Mouse (Mus musculus): Measurements from ENCODE around the gene Rsph3b. TPM values are rescaled to one million over a fixed set of nuclear protein-coding genes. Genes with fewer than 3 reads are reported as not detected.
A peak's percentile ranks its signal among the peaks of the same experiment; 100 is the strongest.
"Not testable (repeated sequence)": the region's sequence is repeated elsewhere in the genome, so short reads cannot be mapped to it uniquely, and the experiment has no call there.

Gene Rsph3b
- polyA plus RNA-seq, 1 experiment from 2014 or later, result 54.5 TPM

DNA sequence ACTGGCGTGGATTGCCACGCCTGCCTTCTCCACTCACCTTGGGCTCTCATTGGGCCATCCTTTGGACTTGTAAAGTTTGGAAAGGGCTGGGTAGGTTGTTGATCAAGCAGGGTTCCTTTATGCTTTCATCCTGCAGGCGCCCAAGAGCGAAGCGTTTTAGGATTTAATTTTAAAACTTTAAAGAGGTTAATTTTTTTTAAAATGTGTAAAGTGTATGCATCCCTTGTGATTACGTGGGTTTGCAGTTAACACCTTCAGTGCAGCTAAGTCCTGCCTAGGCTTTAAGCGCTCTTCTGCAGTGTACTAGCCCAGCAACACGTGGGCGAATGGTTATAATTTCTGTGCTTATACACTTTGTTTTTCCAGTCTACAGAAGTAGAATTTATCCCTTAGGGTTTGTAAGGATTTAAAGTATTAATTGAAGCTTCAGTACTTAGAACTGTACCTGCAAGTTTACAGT is 317 bp upstream of the Rsph3b start:
- not testable (repeated sequence) for H3K36me3 ChIP-seq; H3K27me3 ChIP-seq (replicated peaks); H3K9me3 ChIP-seq (replicated peaks); H3K4me1 ChIP-seq (replicated peaks)
- Histone ChIP-seq H3K9ac (peak overlapping the region; percentile 79), H3K4me3 (peak overlapping the region; percentile 71), H3K4me2 (peak overlapping the region; percentile 77), H3K27ac (ENCODE audit: poor library complexity, severe bottlenecking) (peak overlapping the region; percentile 96)
- WGBS, result 10% methylated on average over 9 of the region's 9 CpGs
- peak; percentile 24; the same call in 1 of the 2 replicates for ATAC-seq (ENCODE audit: insufficient number of reproducible peaks, low FRiP score)

DNA sequence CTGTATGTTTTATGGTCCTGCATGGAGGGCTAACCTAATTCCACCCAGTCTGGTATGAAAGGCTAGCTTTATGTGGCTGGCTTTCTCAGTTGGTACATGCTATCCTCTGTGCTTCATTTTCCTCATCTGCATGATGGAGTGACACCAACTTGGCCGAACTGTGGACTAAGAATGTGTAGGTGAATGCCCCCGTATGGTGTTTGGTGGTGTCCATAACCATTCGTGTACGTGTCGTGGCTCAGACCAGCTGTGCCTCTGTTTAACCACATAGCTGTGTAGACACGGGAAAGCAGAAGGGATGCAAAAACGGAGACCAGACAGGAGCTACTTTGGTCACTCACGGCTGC is 872 bp downstream of the Rsph3b start:
- H3K36me3 ChIP-seq; H3K27me3 ChIP-seq (replicated peaks); H3K9ac ChIP-seq; H3K4me1 ChIP-seq (replicated peaks); H3K9me3 ChIP-seq (replicated peaks): not testable (repeated sequence)
- H3K4me3 ChIP-seq, result peak overlapping the region; percentile 71
- ATAC-seq (ENCODE audit: insufficient number of reproducible peaks, low FRiP score), result peak; percentile 15; the same call in 1 of the 2 replicates
- peak overlapping the region; percentile 77 for H3K4me2 ChIP-seq
- no CpG with 5 or more reads among the region's 8 CpGs for WGBS
- H3K27ac ChIP-seq (ENCODE audit: poor library complexity, severe bottlenecking), result peak overlapping the region; percentile 96; the same call in 1 of the 2 replicates

DNA sequence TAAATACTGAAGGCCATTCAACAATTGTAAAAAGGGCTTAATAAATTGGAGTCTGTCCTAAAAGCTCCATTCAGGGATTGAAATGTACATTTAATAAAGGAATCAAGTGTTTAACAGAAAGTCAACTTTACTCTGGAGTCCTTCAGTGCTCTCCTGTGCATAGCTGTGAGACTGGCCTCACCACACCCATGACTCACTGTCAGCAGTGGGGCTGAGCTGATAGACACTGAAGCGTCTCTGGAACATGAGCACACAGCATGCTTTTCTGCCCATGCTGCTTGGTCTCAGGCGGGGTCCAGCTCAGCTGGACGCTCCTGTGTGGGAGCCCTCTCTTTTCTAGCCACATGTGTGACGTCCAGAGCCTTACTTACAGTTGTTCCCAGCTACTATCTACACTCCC is 5.9 kb downstream of the Rsph3b start:
- H3K27ac ChIP-seq (ENCODE audit: poor library complexity, severe bottlenecking); H3K4me3 ChIP-seq; H3K4me2 ChIP-seq; H3K9ac ChIP-seq; H3K9me3 ChIP-seq (replicated peaks); H3K27me3 ChIP-seq (replicated peaks); ATAC-seq (ENCODE audit: insufficient number of reproducible peaks, low FRiP score); H3K4me1 ChIP-seq (replicated peaks); H3K36me3 ChIP-seq: not testable (repeated sequence)
- no CpG with 5 or more reads among the region's 4 CpGs for WGBS

DNA sequence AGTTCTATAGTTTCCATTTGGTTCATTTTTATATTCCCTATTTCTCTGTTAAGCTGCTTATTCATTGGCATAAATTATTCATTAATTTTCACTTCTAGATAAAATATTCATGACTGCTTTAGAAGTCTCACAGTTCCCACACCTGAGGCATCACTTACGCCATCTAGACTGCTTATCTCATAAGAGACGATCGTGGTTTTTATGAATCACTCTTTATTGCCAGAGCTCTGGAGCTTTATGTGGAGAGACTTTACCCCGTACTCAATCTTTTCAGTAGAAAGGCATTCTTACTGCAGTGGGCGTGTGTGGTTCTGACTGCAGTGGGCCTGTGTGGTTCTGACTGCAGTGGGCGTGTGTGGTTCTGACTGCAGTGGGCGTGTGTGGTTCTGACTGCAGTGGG is 16.9 kb downstream of the Rsph3b start:
- not testable (repeated sequence) for H3K27ac ChIP-seq (ENCODE audit: poor library complexity, severe bottlenecking); H3K27me3 ChIP-seq (replicated peaks); H3K36me3 ChIP-seq; H3K9me3 ChIP-seq (replicated peaks); H3K4me1 ChIP-seq (replicated peaks); H3K4me2 ChIP-seq; ATAC-seq (ENCODE audit: insufficient number of reproducible peaks, low FRiP score); H3K4me3 ChIP-seq; H3K9ac ChIP-seq
- 92% methylated on average over 7 of the region's 7 CpGs for WGBS

DNA sequence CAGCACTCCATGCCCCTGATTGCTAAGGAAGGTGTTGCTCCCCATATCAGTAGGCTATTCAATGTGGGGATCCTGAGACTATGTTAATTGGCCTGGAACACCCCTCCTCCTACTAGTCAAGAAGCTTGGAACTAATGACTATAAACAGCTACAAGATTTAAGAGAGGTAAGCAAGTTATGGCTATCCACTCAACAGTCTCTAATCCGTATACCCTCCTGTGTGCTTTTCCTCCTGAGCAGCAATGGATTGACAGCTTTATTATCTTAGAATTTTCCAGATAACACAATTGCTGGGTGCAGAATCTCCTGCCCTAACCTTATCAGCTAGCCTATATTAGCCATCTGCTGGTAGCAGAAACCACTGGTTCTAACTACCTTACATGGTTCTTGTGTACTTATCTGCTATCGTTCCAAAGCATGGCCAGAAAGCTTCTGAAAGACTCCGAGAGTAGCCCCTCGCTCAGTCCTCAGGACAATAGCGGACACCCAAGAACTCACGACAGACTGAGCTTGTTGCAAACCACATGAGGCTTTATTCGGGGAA is 28.1 kb downstream of the Rsph3b start:
- not testable (repeated sequence) for H3K36me3 ChIP-seq; ATAC-seq (ENCODE audit: insufficient number of reproducible peaks, low FRiP score); H3K9ac ChIP-seq; H3K27ac ChIP-seq (ENCODE audit: poor library complexity, severe bottlenecking); H3K4me3 ChIP-seq; H3K9me3 ChIP-seq (replicated peaks); H3K27me3 ChIP-seq (replicated peaks); H3K4me2 ChIP-seq; H3K4me1 ChIP-seq (replicated peaks)
- WGBS, result 73% methylated on average over 7 of the region's 7 CpGs

DNA sequence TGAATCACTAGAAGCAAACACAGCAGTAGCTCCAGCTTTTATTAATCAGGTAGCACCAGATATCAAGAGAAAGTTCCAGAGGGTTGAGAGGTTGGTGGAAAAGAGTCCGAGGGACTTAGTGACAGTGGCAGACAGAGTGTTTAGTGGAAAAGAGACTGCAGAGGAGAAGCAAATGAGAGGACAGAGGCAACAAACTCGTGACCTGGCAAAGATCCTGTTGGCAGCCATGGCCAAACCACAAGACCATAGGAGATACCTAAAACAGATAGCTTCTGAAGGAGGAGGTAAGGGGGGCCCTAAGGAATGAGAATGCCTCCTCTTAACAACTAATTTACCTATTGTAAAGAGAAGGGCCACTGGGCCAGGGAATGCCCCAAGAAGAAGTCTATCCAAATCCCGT is 29.1 kb downstream of the Rsph3b start:
- H3K9ac ChIP-seq; H3K27me3 ChIP-seq (replicated peaks); H3K9me3 ChIP-seq (replicated peaks); H3K4me1 ChIP-seq (replicated peaks); ATAC-seq (ENCODE audit: insufficient number of reproducible peaks, low FRiP score); H3K4me2 ChIP-seq; H3K4me3 ChIP-seq; H3K36me3 ChIP-seq; H3K27ac ChIP-seq (ENCODE audit: poor library complexity, severe bottlenecking): not testable (repeated sequence)
- WGBS, result 88% methylated on average over 3 of the region's 3 CpGs

DNA sequence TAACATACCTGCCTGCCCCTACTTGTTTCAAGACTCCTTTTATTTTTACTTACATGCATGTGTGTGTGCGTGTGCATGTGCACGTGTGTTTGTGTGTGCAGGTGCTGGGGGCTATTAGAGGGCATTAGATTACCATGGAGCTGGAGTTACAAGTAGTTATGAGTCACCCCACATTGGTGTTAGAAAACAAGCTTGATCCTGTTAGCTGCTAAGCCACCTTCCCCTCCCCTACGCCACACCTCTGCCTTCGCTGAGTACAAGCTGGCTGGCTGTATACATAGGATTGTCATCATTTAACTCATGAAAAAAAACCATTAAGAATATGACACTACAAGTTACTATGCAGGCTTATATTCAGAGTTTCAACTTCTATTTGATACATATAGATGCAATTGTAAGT is 33.2 kb downstream of the Rsph3b start:
- H3K27me3 ChIP-seq (replicated peaks); H3K4me2 ChIP-seq; H3K9ac ChIP-seq; H3K36me3 ChIP-seq; ATAC-seq (ENCODE audit: insufficient number of reproducible peaks, low FRiP score); H3K4me1 ChIP-seq (replicated peaks); H3K27ac ChIP-seq (ENCODE audit: poor library complexity, severe bottlenecking); H3K9me3 ChIP-seq (replicated peaks); H3K4me3 ChIP-seq: not testable (repeated sequence)
- WGBS, result 83% methylated on average over 4 of the region's 4 CpGs

DNA sequence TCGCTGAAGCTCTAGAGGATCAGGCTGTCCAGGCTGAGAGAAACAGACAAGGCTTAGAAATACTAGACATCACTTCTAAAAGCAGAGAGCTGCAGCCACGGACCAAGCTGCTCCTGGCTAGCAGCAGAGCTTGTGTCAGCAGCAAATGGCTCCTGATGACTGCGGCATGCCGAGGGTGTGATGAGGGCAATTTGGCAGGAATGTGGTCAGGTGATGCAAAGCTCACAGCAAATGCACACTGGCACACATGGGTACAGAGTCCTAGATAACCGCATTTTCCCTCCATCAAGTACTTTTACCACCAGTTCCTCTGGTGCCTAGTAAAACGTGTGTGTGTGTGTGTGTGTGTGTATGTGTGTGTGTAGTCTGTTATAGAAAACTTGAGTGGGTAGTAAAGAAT is 34.4 kb downstream of the Rsph3b start:
- H3K4me2 ChIP-seq; H3K4me3 ChIP-seq; H3K9me3 ChIP-seq (replicated peaks); H3K27me3 ChIP-seq (replicated peaks); H3K4me1 ChIP-seq (replicated peaks); H3K9ac ChIP-seq; H3K27ac ChIP-seq (ENCODE audit: poor library complexity, severe bottlenecking); H3K36me3 ChIP-seq; ATAC-seq (ENCODE audit: insufficient number of reproducible peaks, low FRiP score): not testable (repeated sequence)
- WGBS, result 58% methylated on average over 2 of the region's 6 CpGs

DNA sequence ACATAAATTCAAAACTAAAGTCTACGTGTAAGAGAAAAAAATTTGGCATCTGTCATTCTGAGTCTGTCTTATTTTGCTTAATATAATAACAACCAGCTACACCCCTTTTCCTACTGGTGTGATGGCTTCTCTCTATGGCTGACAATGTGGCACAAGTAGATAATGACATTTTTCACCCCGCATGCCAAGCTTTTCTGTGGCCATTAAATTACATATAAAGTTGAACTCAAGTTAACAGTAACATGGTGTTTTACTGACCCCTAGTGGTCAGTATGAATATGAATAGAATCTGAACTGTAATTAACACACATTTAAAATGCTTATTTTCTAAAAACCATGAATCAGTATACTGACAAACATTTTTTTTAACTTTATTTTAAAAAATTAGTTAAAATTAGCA is 48.1 kb downstream of the Rsph3b start:
- ATAC-seq (ENCODE audit: insufficient number of reproducible peaks, low FRiP score); H3K9ac ChIP-seq; H3K4me3 ChIP-seq; H3K27ac ChIP-seq (ENCODE audit: poor library complexity, severe bottlenecking); H3K4me2 ChIP-seq; H3K27me3 ChIP-seq (replicated peaks); H3K36me3 ChIP-seq; H3K9me3 ChIP-seq (replicated peaks); H3K4me1 ChIP-seq (replicated peaks): not testable (repeated sequence)
- 91% methylated on average over 1 of the region's 2 CpGs for WGBS

DNA sequence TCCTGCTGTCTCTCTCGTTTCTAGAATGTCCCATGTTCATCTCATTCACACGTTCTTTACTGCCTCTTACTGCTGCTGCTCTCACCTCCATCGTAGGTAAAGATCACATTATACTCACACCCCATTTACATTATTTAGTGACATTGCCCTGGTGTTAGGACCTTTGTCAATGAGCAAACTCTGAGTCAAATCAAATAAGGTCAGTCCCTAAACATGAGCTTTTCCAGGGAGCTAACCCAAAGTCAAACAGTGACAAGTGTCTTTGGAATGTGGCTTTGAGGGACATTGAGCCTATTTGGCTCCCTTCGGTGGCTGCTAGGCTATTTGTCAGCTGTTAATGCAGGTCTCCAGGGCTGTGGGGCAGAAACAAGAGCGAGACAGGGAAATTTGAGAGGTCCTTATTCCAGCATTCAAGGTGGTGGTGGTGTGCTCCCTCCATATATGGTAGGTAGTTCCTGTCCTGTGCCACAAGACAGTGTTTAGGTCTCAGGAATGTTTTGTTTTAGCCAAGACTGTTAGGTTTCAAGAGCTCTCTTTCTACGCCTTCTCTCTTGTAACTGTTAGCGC is 50.4 kb downstream of the Rsph3b start:
- H3K27ac ChIP-seq (ENCODE audit: poor library complexity, severe bottlenecking); H3K9ac ChIP-seq; H3K4me1 ChIP-seq (replicated peaks); H3K4me3 ChIP-seq; H3K9me3 ChIP-seq (replicated peaks); H3K27me3 ChIP-seq (replicated peaks); H3K36me3 ChIP-seq; H3K4me2 ChIP-seq; ATAC-seq (ENCODE audit: insufficient number of reproducible peaks, low FRiP score): not testable (repeated sequence)
- WGBS, result 43% methylated on average over 7 of the region's 7 CpGs

DNA sequence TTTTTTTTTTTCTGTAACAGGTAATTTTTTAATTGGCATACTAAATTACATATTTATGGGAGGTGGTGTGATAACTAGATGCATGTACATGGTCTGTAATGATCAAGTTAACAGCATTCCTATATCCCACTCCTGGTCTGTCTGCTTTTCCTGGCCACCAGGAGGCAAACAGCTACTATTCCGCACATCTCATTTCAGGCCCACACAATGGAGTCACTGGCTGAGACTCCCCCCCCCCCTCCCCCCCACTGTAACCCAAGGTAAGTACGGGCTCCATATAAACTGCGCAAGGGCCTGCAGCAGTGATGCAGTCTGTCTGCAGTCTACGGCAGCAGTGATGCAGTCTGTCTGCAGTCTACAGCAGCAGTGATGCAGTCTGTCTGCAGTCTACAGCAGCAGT is 51.7 kb downstream of the Rsph3b start:
- WGBS, result 80% methylated on average over 4 of the region's 4 CpGs
- Histone ChIP-seq H3K27me3 (replicated peaks) (no peaks in the 10 kb centered on the region), H3K4me1 (replicated peaks) (no peaks in the 10 kb centered on the region), H3K36me3 (no peaks in the 10 kb centered on the region), H3K27ac (ENCODE audit: poor library complexity, severe bottlenecking) (no peak overlapping the region), H3K4me3 (no peak overlapping the region), H3K4me2 (no peak overlapping the region), H3K9me3 (replicated peaks) (no peaks in the 10 kb centered on the region), H3K9ac (no peak overlapping the region)
- no peak for ATAC-seq (ENCODE audit: insufficient number of reproducible peaks, low FRiP score)

DNA sequence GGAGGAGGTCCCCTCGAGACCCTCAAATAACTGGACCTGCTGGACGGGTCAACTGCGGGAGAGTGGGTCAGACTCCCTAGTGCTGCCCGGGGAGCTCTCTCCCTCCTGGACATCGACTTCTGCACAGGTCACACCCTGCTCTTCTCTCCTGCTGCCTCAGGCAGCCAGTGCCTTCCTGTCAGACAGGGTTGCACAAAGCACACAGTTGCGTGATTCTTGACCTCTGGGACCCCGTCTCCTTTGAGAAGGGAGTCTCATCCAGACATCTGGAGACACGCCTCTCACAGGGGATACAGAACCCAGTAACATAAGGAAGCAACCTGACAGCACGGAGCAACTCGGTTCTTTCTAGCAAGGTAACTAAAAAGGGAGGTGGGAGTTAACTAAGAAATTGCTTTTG is 55.1 kb downstream of the Rsph3b start:
- Histone ChIP-seq H3K36me3 (no peaks in the 10 kb centered on the region), H3K4me2 (no peak overlapping the region), H3K9ac (no peak overlapping the region), H3K4me3 (no peak overlapping the region), H3K9me3 (replicated peaks) (no peaks in the 10 kb centered on the region), H3K4me1 (replicated peaks) (no peaks in the 10 kb centered on the region), H3K27ac (ENCODE audit: poor library complexity, severe bottlenecking) (no peak overlapping the region), H3K27me3 (replicated peaks) (no peaks in the 10 kb centered on the region)
- ATAC-seq (ENCODE audit: insufficient number of reproducible peaks, low FRiP score), result no peak
- 82% methylated on average over 10 of the region's 10 CpGs for WGBS
